Mouse (Mus musculus) spleen, postnatal 36 days (tissue): ENCODE results near the gene Evpl.

Experiments
- DNase-seq, 2 experiments: peaks; one replicate each; pipeline ENCODE4 v3.0.0; 2022; ENCODE audit warnings: low spot score in 2 of 2, mixed read lengths in 1 of 2

The Evpl gene

GRCm38 (mm10) chr11:116171959-116172358 lies 65.9 kb downstream of the Evpl start:
- DNase-seq: no peak
